Mouse (Mus musculus): ENCODE measurements around the gene Samd13.

DNA sequence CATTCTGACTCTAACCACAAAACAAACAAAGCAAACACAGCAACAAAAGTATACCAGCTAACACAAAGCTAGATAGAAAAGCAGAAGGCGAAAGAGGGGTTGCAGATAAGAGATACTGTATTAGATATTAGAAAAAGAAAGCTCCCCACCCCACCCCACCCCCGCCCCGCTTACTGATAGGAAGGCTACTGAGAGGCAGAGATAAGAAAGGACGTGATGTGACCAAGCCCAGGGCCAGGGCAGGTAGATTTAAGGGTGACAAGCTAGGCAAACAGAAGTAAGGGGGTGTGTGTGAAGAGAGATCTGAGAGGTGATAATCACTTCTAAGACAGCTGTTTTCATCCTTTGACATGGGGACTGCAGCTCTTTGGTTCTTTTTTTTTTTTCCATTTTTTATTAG, 67.0 kb downstream of the Samd13 start:
- TF ChIP-seq CTCF (IDR thresholded peaks at IDR 0.05; ENCODE audit: low read depth) = no peak
- no peak for TF ChIP-seq EP300 (IDR thresholded peaks at IDR 0.05; ENCODE audit: low read depth)
